Mouse (Mus musculus) cortical plate, adult 2 months (tissue): ENCODE data around the gene Smoc1. TPM values are rescaled to one million over a fixed set of nuclear protein-coding genes. Genes with fewer than 3 reads are reported as not detected.

Source experiments
- H3K27ac ChIP-seq: fragments of 200-500 bp; 2 replicates; pipeline ENCODE4 v1.5.1; 2012; ENCODE audit warnings: low read length, control low read depth, inconsistent platforms; ENCODE audit not compliant: insufficient read depth
- H3K4me1 ChIP-seq: fragments of 200-500 bp; 2 replicates; pipeline ENCODE4 v1.6.1; 2011; ENCODE audit warnings: low read length; ENCODE audit not compliant: control insufficient read depth, insufficient read depth
- H3K4me3 ChIP-seq: fragments of 200-500 bp; 2 replicates; pipeline ENCODE4 v1.5.1; 2011; ENCODE audit warnings: mild to moderate bottlenecking, low read length, control low read depth; ENCODE audit not compliant: insufficient read depth
- CTCF ChIP-seq: fragments of 200-500 bp; IDR thresholded peaks from 2 replicates; pipeline ENCODE4 v1.5.1; 2011; ENCODE audit warnings: mild to moderate bottlenecking, control low read depth, low read length; ENCODE audit not compliant: insufficient read depth; ENCODE audit errors: extremely low read depth
- POLR2A ChIP-seq: fragments of 200-500 bp; IDR thresholded peaks from 2 replicates; pipeline ENCODE4 v1.6.1; 2011; ENCODE audit warnings: mild to moderate bottlenecking, low read length, control low read depth; ENCODE audit not compliant: insufficient read depth; ENCODE audit errors: extremely low read depth
- polyA plus RNA-seq: library from polyadenylated mRNA; depleted of rRNA; stranded (reverse); fragments of >200 nt; gene quantifications from 2 replicates; pipeline ENCODE4 v1.2.3, GENCODE M21; 2012

The Smoc1 gene
- polyA plus RNA-seq, 1 experiment, result 8.5 TPM

DNA sequence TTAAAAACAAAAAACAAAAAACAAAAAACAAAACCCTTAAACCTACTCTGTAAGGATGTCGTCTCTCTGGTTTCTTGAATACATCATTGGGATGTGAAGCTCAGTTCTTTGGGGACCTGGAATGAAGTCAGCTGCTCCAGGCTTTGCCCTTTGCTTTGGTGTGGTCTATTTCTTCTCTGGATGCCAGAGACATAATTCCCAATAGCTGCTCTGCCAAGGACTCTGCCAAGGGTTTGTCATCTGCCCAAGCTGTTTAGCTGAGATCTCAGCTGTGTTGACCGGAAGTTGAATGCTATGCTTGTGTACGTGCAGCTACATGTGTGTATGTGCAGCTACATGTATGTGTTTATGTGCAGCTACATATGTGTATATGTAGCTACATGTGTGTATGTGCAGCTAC, 83.4 kb downstream of the Smoc1 start:
- TF ChIP-seq CTCF (no peak), POLR2A (no peak)
- Histone ChIP-seq H3K27ac (no peak overlapping the region), H3K4me3 (no peak overlapping the region), H3K4me1 (no peaks in the 10 kb centered on the region)

GRCm38 (mm10) chr12:81112321-81112720, 85.7 kb downstream of the Smoc1 start:
- Histone ChIP-seq H3K4me3 (no peak overlapping the region), H3K4me1 (no peaks in the 10 kb centered on the region)
- TF ChIP-seq CTCF (no peak), POLR2A (no peak)

DNA sequence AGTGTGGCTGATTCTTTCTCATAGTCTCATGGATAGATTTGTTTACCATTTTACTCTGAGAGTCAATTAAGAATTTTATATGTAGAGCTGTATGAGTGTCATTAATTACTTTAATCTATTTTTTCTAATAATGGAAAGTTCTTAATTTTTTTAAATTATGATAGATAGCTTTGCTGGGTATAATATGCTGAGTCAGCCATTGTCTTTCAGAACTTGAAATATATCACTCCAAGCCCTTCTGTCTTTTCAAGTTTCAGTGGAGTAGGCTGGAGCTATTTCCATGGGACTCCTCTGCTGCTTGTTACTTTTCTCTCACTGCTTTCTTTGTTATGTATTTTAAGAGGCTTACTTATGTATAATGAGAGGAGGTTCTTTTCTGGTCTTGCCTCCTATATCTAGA, 93.7 kb downstream of the Smoc1 start:
- Histone ChIP-seq H3K4me3 (no peak overlapping the region), H3K27ac (no peak overlapping the region), H3K4me1 (no peaks in the 10 kb centered on the region)
- no peak for TF ChIP-seq CTCF

More at GRCm38 (mm10) chr12:81112321-81112720, 85.7 kb downstream of the Smoc1 start:
- no peak overlapping the region for H3K27ac ChIP-seq

DNA sequence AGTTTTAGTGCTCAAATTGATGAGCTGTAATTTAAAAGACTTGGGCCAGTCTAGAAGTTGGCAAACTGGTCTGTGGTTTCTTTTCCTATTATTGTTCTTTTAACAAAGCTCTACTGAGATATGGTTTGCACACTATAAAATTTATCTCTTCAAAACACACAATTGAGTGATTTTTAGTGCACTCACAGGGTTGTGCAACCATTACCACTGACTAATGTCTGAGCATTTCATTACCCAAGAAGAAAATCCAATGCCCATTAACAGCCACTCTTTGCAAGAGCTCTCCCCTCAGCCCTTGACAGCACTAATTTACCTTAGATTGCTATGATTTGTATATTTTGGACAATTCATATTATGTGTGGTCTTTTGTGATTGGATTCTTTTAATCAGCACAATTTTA, 97.2 kb downstream of the Smoc1 start:
- no peaks in the 10 kb centered on the region for H3K4me1 ChIP-seq
- no peak overlapping the region for H3K27ac ChIP-seq
- H3K4me3 ChIP-seq, result no peak overlapping the region
- no peak for TF ChIP-seq POLR2A
- no peak for TF ChIP-seq CTCF

DNA sequence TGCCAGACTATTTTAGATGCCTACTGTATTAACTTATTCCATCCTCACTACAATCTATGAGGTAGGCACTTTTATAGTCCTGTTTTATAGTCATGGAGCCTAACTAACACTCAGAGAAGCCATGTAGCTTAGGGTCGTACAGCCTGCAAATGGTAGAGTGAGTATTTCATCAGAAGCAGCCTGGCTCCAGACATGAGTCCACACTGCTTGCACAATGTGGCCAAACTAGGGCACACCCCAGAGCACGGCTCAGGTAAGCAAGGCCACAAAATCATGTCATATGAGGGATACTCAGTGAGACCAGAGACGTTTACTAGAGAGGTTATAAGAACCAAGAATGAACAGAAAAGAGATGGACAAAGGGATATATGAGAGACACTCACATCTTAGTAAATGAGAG, 100.2 kb downstream of the Smoc1 start:
- Histone ChIP-seq H3K27ac (no peak overlapping the region), H3K4me1 (no peaks in the 10 kb centered on the region), H3K4me3 (no peak overlapping the region)
- TF ChIP-seq CTCF, result no peak
- TF ChIP-seq POLR2A, result no peak

DNA sequence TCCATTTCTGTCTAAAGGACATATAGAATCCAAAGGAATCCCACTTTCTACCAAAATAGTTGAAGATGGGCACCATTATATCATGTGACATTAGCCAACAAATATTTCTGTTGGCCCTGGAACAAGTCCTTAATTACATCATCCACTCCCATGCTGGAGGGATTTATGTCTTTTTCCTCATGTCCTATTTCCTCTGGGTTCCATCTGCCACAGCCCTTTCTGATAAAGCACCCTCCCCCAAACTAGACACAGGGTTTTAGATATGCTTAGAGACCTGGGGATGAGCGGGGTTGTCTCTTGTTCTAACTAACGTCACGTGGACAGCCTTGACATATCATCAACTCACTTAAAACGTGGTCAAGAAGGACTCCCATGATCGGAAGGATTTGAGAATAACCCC, 102.1 kb downstream of the Smoc1 start:
- TF ChIP-seq POLR2A (no peak), CTCF (no peak)
- no peak overlapping the region for H3K27ac ChIP-seq
- H3K4me1 ChIP-seq, result no peaks in the 10 kb centered on the region
- no peak overlapping the region for H3K4me3 ChIP-seq

- H3K27ac ChIP-seq, result no peak overlapping the region
- no peak overlapping the region for H3K4me3 ChIP-seq
- no peak for TF ChIP-seq POLR2A
- no peak for TF ChIP-seq CTCF
- H3K4me1 ChIP-seq, result no peaks in the 10 kb centered on the region
Observed at GRCm38 (mm10) chr12:81130692-81131091, 104.1 kb downstream of the Smoc1 start.

GRCm38 (mm10) chr12:81131114-81131513, 104.5 kb downstream of the Smoc1 start:
- Histone ChIP-seq H3K27ac (no peak overlapping the region), H3K4me3 (no peak overlapping the region), H3K4me1 (no peaks in the 10 kb centered on the region)
- TF ChIP-seq POLR2A (no peak), CTCF (no peak)

DNA sequence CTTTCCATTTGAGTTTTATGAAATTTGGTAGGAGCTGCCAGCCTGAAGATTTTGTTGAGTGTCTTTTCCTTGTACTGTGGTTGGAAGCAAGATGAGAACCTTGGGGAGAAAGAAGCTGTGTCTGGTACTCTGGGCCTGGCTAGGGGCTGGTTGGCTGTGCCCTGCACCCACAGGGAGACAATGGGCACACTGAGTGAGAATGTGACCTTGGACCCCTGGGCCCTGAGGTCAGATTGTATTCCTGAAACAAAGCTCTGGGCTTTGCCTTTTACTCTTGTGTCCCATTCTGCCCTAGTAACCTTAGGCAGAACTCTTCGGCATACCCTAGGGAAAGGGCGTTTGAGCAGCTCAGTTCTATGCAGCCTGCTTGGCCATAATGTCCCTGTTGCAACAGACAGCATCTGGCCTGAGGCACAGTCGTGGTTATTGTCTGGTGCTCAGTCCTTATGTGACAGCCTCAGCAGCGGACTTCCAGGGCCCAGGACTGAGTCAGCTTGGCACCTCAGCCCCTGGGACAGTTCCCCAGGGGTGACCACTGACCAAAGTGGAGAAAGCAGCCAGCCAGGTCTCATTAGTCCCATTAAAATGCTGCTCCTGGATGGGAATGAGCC, 106.6 kb downstream of the Smoc1 start:
- H3K4me3 ChIP-seq, result no peak overlapping the region
- TF ChIP-seq POLR2A, result no peak
- TF ChIP-seq CTCF, result no peak
- H3K4me1 ChIP-seq, result no peaks in the 10 kb centered on the region
- H3K27ac ChIP-seq, result no peak overlapping the region

GRCm38 (mm10) chr12:81138217-81138616, 111.6 kb downstream of the Smoc1 start:
- no peak for TF ChIP-seq POLR2A
- no peak overlapping the region for H3K4me3 ChIP-seq

More at GRCm38 (mm10) chr12:81138217-81138616, 111.6 kb downstream of the Smoc1 start:
- H3K27ac ChIP-seq, result no peak overlapping the region
- H3K4me1 ChIP-seq, result no peaks in the 10 kb centered on the region
